Mouse (Mus musculus) neural tube, embryonic 14.5 days (tissue): Measurements from ENCODE around the gene Sowahd. TPM values are rescaled to one million over a fixed set of nuclear protein-coding genes. Genes with fewer than 3 reads are reported as not detected.

Source experiments
- ATAC-seq: fragments of 200-750 bp; cut with Nextera tagmentation; 2 replicates; pipeline ENCODE4 v1.8.0; 2017; ENCODE audit warnings: low read depth, mild to moderate bottlenecking, moderate TSS enrichment, moderate library complexity
- H3K27ac ChIP-seq: fragments of 300-500 bp; sonication (generic); 2 replicates; pipeline ENCODE4 v1.5.1; 2014; ENCODE audit warnings: low read depth, mild to moderate bottlenecking, control low read depth, low read length, moderate library complexity, mixed read lengths
- H3K27me3 ChIP-seq: fragments of 300-500 bp; sonication (generic); 2 replicates; pipeline ENCODE4 v1.6.1; 2014; ENCODE audit warnings: low read length; ENCODE audit not compliant: control insufficient read depth, insufficient read depth
- H3K36me3 ChIP-seq: fragments of 300-500 bp; sonication (generic); 2 replicates; pipeline ENCODE4 v1.6.1; 2014; ENCODE audit warnings: low read length, mixed read lengths; ENCODE audit not compliant: control insufficient read depth, insufficient read depth
- H3K4me1 ChIP-seq: fragments of 300-500 bp; sonication (generic); 2 replicates; pipeline ENCODE4 v1.6.1; 2014; ENCODE audit warnings: low read length; ENCODE audit not compliant: control insufficient read depth, insufficient read depth
- H3K4me2 ChIP-seq: fragments of 300-500 bp; sonication (generic); 2 replicates; pipeline ENCODE4 v1.6.1; 2014; ENCODE audit warnings: mild to moderate bottlenecking, low read depth, low read length, control low read depth
- H3K4me3 ChIP-seq: fragments of 300-500 bp; sonication (generic); 2 replicates; pipeline ENCODE4 v1.5.1; 2014; ENCODE audit warnings: low read depth, low read length, control low read depth, mixed read lengths
- H3K9ac ChIP-seq: fragments of 300-500 bp; sonication (generic); replicated peaks from 2 replicates; pipeline ENCODE4 v1.6.1; 2014; ENCODE audit warnings: low read depth, mild to moderate bottlenecking, control low read depth, low read length, mixed read lengths
- H3K9me3 ChIP-seq: fragments of 300-500 bp; sonication (generic); 2 replicates; pipeline ENCODE4 v1.6.1; 2016; ENCODE audit warnings: low read length; ENCODE audit not compliant: control insufficient read depth
- WGBS: fragments of 180-500 bp; shearing (Covaris S2); extraction: QIAGEN DNeasy Blood & Tissue Kit; methylation state at CpG from one replicate; pipeline ENCODE4 v1.1.7; 2014; 5-methylcytosine and 5-hydroxymethylcytosine counted together
- polyA plus RNA-seq: library from polyadenylated mRNA; unstranded; fragments of >200 nt; fragmentation: Nextera tagmentation; extraction: Ambion mirVana; gene quantifications from 2 replicates; pipeline ENCODE4 v1.2.1, GENCODE M21; 2014

The Sowahd gene
- not detected in 2 replicates for polyA plus RNA-seq

GRCm38 (mm10) chrX:37048066-37048889 is at the start of gene Sowahd:
Sowahd (plus strand) TSS chrX:37048845.
- H3K27me3 ChIP-seq: 0 out of 2 replicates have a peak, but pooled peaks cover 3% of the 10 kb centered on the region
- no peaks in the 10 kb centered on the region for H3K9me3 ChIP-seq
- 8% methylated on average over 36 of the region's 38 CpGs for WGBS
- no peak within 1 kb of the TSS for H3K27ac ChIP-seq
- H3K4me2 ChIP-seq: peak within 1 kb of the TSS; percentile 63
- H3K4me1 ChIP-seq: peaks cover 3% of the 10 kb centered on the region; the same call in 1 of the 2 replicates
- H3K9ac ChIP-seq: no peak within 1 kb of the TSS
- ATAC-seq: no peak
- peak within 1 kb of the TSS; percentile 31 for H3K4me3 ChIP-seq
- H3K36me3 ChIP-seq: no peaks in the 10 kb centered on the region

GRCm38 (mm10) chrX:37013870-37014269 is 34.8 kb upstream of the Sowahd start:
- Histone ChIP-seq H3K27ac (no peak overlapping the region), H3K4me3 (no peak overlapping the region), H3K36me3 (no peaks in the 10 kb centered on the region), H3K4me2 (no peak overlapping the region), H3K9ac (no peak overlapping the region), H3K9me3 (no peaks in the 10 kb centered on the region), H3K27me3 (no peaks in the 10 kb centered on the region), H3K4me1 (no peaks in the 10 kb centered on the region)
- no peak for ATAC-seq
- WGBS: 81% methylated on average over 5 of the region's 5 CpGs

DNA sequence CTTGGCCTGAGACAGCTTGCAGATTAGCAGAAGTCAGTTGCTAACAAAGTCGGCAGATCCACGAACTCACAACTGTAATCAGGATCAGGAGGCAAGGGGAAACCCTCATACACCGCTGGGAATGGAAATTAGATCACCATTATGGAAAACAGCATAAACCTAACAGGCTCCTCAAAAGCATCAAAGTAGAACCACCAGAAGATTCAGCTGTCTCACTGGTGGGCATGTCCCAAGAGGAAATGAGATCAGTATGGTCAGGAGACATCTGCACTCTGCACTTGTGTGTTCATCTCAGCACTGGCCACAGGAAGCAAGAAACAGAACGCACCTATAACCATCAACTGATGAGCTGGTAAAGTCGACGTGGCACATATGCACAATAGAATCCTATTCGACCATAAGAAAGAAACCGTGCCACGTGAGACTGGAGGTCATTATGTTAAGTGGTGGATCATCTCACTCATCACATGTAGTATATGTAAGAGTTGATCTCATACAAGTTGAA is 30.4 kb upstream of the Sowahd start:
- no peaks in the 10 kb centered on the region for H3K4me1 ChIP-seq
- H3K4me3 ChIP-seq: no peak overlapping the region
- H3K36me3 ChIP-seq: no peaks in the 10 kb centered on the region
- no peak overlapping the region for H3K9ac ChIP-seq
- H3K27ac ChIP-seq: no peak overlapping the region
- H3K9me3 ChIP-seq: no peaks in the 10 kb centered on the region
- H3K27me3 ChIP-seq: no peaks in the 10 kb centered on the region
- H3K4me2 ChIP-seq: no peak overlapping the region
- no peak for ATAC-seq
- 90% methylated on average over 9 of the region's 9 CpGs for WGBS

- Histone ChIP-seq H3K27ac (no peak overlapping the region), H3K4me3 (no peak overlapping the region), H3K4me1 (no peaks in the 10 kb centered on the region), H3K36me3 (no peaks in the 10 kb centered on the region), H3K9ac (no peak overlapping the region), H3K9me3 (no peaks in the 10 kb centered on the region), H3K4me2 (no peak overlapping the region), H3K27me3 (no peaks in the 10 kb centered on the region)
- 70% methylated on average over 3 of the region's 3 CpGs for WGBS
- no peak for ATAC-seq
Measured at GRCm38 (mm10) chrX:37019045-37019444, 29.6 kb upstream of the Sowahd start.

- Histone ChIP-seq H3K27ac (no peak overlapping the region), H3K27me3 (no peaks in the 10 kb centered on the region), H3K36me3 (no peaks in the 10 kb centered on the region), H3K4me3 (no peak overlapping the region), H3K4me1 (no peaks in the 10 kb centered on the region), H3K9ac (no peak overlapping the region), H3K4me2 (no peak overlapping the region), H3K9me3 (no peaks in the 10 kb centered on the region)
- WGBS: 18% methylated on average over 3 of the region's 3 CpGs
- no peak; the same call in 1 of the 2 replicates for ATAC-seq
Measured at GRCm38 (mm10) chrX:37022690-37023089, 26.0 kb upstream of the Sowahd start.

GRCm38 (mm10) chrX:37023652-37024309 is 24.9 kb upstream of the Sowahd start:
- ATAC-seq: no peak
- H3K4me1 ChIP-seq: no peaks in the 10 kb centered on the region
- no peaks in the 10 kb centered on the region for H3K36me3 ChIP-seq
- no peak overlapping the region for H3K4me3 ChIP-seq
- H3K4me2 ChIP-seq: no peak overlapping the region
- 78% methylated on average over 10 of the region's 10 CpGs for WGBS
- H3K9ac ChIP-seq: no peak overlapping the region
- no peaks in the 10 kb centered on the region for H3K9me3 ChIP-seq
- H3K27me3 ChIP-seq: no peaks in the 10 kb centered on the region
- H3K27ac ChIP-seq: no peak overlapping the region

DNA sequence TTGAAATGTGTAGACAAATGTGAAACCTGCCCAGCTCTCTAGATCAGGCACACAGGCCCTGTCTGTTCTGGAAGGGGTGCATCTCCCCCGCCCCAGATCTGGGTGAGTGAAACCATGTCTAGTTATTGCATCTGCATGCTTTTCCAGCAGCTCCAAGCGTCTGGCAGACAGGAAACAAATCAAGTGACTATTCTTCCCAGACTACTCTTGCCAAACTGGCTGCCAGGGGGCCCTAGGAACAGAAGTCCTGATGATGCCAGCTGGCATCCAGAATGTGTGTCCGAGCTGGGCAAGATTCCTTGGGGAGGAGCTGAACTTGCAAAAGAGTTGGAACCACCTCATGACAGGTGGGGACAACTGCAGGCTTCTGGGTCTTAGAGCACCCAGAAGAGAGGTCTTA is 20.3 kb upstream of the Sowahd start:
- H3K9me3 ChIP-seq: no peaks in the 10 kb centered on the region
- no peak for ATAC-seq
- H3K4me2 ChIP-seq: no peak overlapping the region
- H3K4me1 ChIP-seq: no peaks in the 10 kb centered on the region
- no peaks in the 10 kb centered on the region for H3K27me3 ChIP-seq
- H3K4me3 ChIP-seq: no peak overlapping the region
- no peak overlapping the region for H3K27ac ChIP-seq
- H3K9ac ChIP-seq: no peak overlapping the region
- H3K36me3 ChIP-seq: no peaks in the 10 kb centered on the region
- 52% methylated on average over 3 of the region's 3 CpGs for WGBS

DNA sequence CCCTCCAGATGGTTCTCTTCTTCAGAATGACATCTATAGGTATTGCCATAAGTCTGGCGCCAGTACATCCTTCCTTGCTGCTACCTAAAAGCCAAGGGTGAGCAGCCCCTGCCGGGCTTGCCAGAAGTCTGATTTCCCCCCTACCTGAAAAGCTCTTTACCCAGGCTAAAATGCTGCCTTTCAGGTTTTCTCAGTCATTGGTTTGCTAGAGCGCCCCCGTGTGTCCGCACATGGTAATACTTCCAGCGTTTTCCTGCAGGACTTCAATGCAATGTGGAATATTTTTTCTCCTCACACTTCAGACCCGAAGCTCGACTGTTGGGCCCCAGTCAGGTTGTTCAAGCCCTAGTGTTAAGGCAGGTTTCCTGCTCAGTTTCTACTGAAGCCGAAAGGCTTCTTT is 5.9 kb upstream of the Sowahd start:
- Histone ChIP-seq H3K4me3 (no peak overlapping the region), H3K27ac (no peak overlapping the region), H3K9me3 (no peaks in the 10 kb centered on the region), H3K4me2 (no peak overlapping the region), H3K27me3 (no peaks in the 10 kb centered on the region), H3K9ac (no peak overlapping the region), H3K36me3 (no peaks in the 10 kb centered on the region), H3K4me1 (no peaks in the 10 kb centered on the region)
- no peak for ATAC-seq
- whole genome bisulfite sequencing: 22% methylated on average over 9 of the region's 9 CpGs
